Mouse (Mus musculus): ENCODE results near the gene Fam171a2. TPM values are rescaled to one million over a fixed set of nuclear protein-coding genes. Genes with fewer than 3 reads are reported as not detected.
A peak's percentile ranks its signal among the peaks of the same experiment; 100 is the strongest.

The Fam171a2 gene
- polyA plus RNA-seq, 2 experiments, result 0.17 to 1.6 TPM

- 81% methylated on average over 18 of the region's 18 CpGs for WGBS (ENCODE audit: insufficient replicate concordance)
- DNase-seq (ENCODE audit: low read depth in 3 of 3, low spot score in 3 of 3), result no peak
- H3K4me3 ChIP-seq (ENCODE audit: insufficient read depth in 1 of 2, low read depth in 2 of 2, low read length in 2 of 2), result peak overlapping the region in 1 of 2 experiments; percentile 10; a peak in 1 of 4 replicates
- peak overlapping the region; percentile 99 for H3K4me2 ChIP-seq (ENCODE audit: low read depth)
- TF ChIP-seq EP300 (IDR thresholded peaks at IDR 0.05; ENCODE audit: low read depth), result no peak
- peaks cover 35% of the 10 kb centered on the region for H3K36me3 ChIP-seq (replicated peaks; ENCODE audit: control insufficient read depth, insufficient read depth, low read depth)
- no peak overlapping the region; the same call in 1 of the 2 replicates for H3K27ac ChIP-seq
- no peak overlapping the region; the same call in 1 of the 2 replicates for H3K9ac ChIP-seq (replicated peaks)
- peaks cover 18% of the 10 kb centered on the region in 2 experiments for H3K4me1 ChIP-seq (replicated peaks; ENCODE audit: control insufficient read depth in 2 of 2, insufficient read depth in 2 of 2, low read length in 1 of 2)
- no peaks in the 10 kb centered on the region for H3K9me3 ChIP-seq (ENCODE audit: control insufficient read depth, low read length)
- no peak for ATAC-seq (ENCODE audit: insufficient read depth)
- peaks cover 18% of the 10 kb centered on the region for H3K27me3 ChIP-seq (ENCODE audit: control insufficient read depth, insufficient read depth, low read length)
These were observed 43.1 kb downstream of the Fam171a2 start for GRCm38 (mm10) chr11:102404161-102405010.

DNA sequence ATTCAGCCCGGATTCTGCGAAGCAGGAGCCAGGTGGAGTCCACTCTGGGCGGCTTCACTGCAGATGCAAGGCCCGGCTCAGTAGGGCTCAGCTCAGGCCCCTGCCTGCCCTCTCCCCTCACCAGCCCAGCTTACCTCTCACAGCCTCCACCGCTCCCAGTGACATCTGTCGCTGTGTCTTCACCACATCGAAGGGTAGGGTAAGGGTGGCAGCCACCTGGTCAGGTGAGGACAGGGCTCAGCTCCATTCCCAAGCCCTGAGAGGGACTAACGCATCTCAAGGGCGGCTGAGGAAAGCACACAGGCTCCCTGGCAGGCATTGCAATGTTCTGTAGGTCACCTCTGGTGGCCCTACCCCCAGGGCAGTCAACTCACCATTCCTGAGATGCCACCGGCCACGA lies 43.8 kb downstream of the Fam171a2 start:
- ATAC-seq (ENCODE audit: insufficient read depth), result no peak
- Histone ChIP-seq H3K9ac (replicated peaks) (no peak overlapping the region), H3K9me3 (ENCODE audit: control insufficient read depth, low read length) (no peaks in the 10 kb centered on the region), H3K4me1 (replicated peaks; ENCODE audit: control insufficient read depth in 2 of 2, insufficient read depth in 2 of 2, low read length in 1 of 2) (peaks cover 11 to 12% of the 10 kb centered on the region in 2 experiments), H3K36me3 (replicated peaks; ENCODE audit: control insufficient read depth, insufficient read depth, low read depth) (peaks cover 35% of the 10 kb centered on the region), H3K27ac (no peak overlapping the region), H3K4me3 (ENCODE audit: insufficient read depth in 1 of 2, low read depth in 2 of 2, low read length in 2 of 2) (no peak overlapping the region), H3K4me2 (ENCODE audit: low read depth) (no peak overlapping the region), H3K27me3 (ENCODE audit: control insufficient read depth, insufficient read depth, low read length) (peaks cover 26% of the 10 kb centered on the region)
- TF ChIP-seq CTCF (IDR thresholded peaks at IDR 0.05; ENCODE audit: low read depth) (no peak), EP300 (IDR thresholded peaks at IDR 0.05; ENCODE audit: low read depth) (no peak)
- no peak for DNase-seq (ENCODE audit: low read depth in 3 of 3, low spot score in 3 of 3)
- 94% methylated on average over 11 of the region's 11 CpGs for WGBS (ENCODE audit: insufficient replicate concordance)

- DNase-seq (ENCODE audit: low read depth in 3 of 3, low spot score in 3 of 3) (no peak), ATAC-seq (ENCODE audit: insufficient read depth) (no peak)
- Histone ChIP-seq H3K4me1 (replicated peaks; ENCODE audit: control insufficient read depth in 2 of 2, insufficient read depth in 2 of 2, low read length in 1 of 2) (peaks cover 11 to 12% of the 10 kb centered on the region in 2 experiments), H3K9ac (replicated peaks) (no peak overlapping the region), H3K27ac (no peak overlapping the region), H3K36me3 (replicated peaks; ENCODE audit: control insufficient read depth, insufficient read depth, low read depth) (peaks cover 35% of the 10 kb centered on the region), H3K9me3 (ENCODE audit: control insufficient read depth, low read length) (no peaks in the 10 kb centered on the region), H3K4me2 (ENCODE audit: low read depth) (no peak overlapping the region), H3K4me3 (ENCODE audit: insufficient read depth in 1 of 2, low read depth in 2 of 2, low read length in 2 of 2) (no peak overlapping the region), H3K27me3 (ENCODE audit: control insufficient read depth, insufficient read depth, low read length) (peaks cover 42% of the 10 kb centered on the region)
- 63% methylated on average over 12 of the region's 12 CpGs for WGBS (ENCODE audit: insufficient replicate concordance)
- TF ChIP-seq EP300 (IDR thresholded peaks at IDR 0.05; ENCODE audit: low read depth), result no peak
- TF ChIP-seq CTCF (IDR thresholded peaks at IDR 0.05; ENCODE audit: low read depth), result no peak
These were observed 45.5 kb downstream of the Fam171a2 start for GRCm38 (mm10) chr11:102401898-102402500.

- no peak overlapping the region for H3K4me3 ChIP-seq (ENCODE audit: insufficient read depth in 1 of 2, low read depth in 2 of 2, low read length in 2 of 2)
- TF ChIP-seq CTCF (IDR thresholded peaks at IDR 0.05; ENCODE audit: low read depth), result no peak
- no peak for TF ChIP-seq EP300 (IDR thresholded peaks at IDR 0.05; ENCODE audit: low read depth)
- H3K4me1 ChIP-seq (replicated peaks; ENCODE audit: control insufficient read depth in 2 of 2, insufficient read depth in 2 of 2, low read length in 1 of 2), result peaks cover 5% of the 10 kb centered on the region in 2 experiments; a peak in 2 of 4 replicates
- 25% methylated on average over 12 of the region's 12 CpGs for WGBS (ENCODE audit: insufficient replicate concordance)
- no peak overlapping the region for H3K27ac ChIP-seq
- ATAC-seq (ENCODE audit: insufficient read depth) (no peak), DNase-seq (ENCODE audit: low read depth in 3 of 3, low spot score in 3 of 3) (no peak)
- no peaks in the 10 kb centered on the region for H3K9me3 ChIP-seq (ENCODE audit: control insufficient read depth, low read length)
- peaks cover 51% of the 10 kb centered on the region for H3K27me3 ChIP-seq (ENCODE audit: control insufficient read depth, insufficient read depth, low read length)
- H3K4me2 ChIP-seq (ENCODE audit: low read depth), result no peak overlapping the region
- peaks cover 33% of the 10 kb centered on the region for H3K36me3 ChIP-seq (replicated peaks; ENCODE audit: control insufficient read depth, insufficient read depth, low read depth)
- H3K9ac ChIP-seq (replicated peaks), result no peak overlapping the region
These were observed 46.9 kb downstream of the Fam171a2 start for GRCm38 (mm10) chr11:102400513-102401084.

GRCm38 (mm10) chr11:102399610-102400072 lies 47.8 kb downstream of the Fam171a2 start:
- TF ChIP-seq EP300 (IDR thresholded peaks at IDR 0.05; ENCODE audit: low read depth) (no peak), CTCF (IDR thresholded peaks at IDR 0.05; ENCODE audit: low read depth) (no peak)
- 5% methylated on average over 34 of the region's 34 CpGs for WGBS (ENCODE audit: insufficient replicate concordance)
- no peak for ATAC-seq (ENCODE audit: insufficient read depth)
- Histone ChIP-seq H3K9ac (replicated peaks) (no peak overlapping the region), H3K27ac (no peak overlapping the region), H3K9me3 (ENCODE audit: control insufficient read depth, low read length) (no peaks in the 10 kb centered on the region), H3K4me2 (ENCODE audit: low read depth) (peak overlapping the region; percentile 52), H3K27me3 (ENCODE audit: control insufficient read depth, insufficient read depth, low read length) (peaks cover 61% of the 10 kb centered on the region), H3K4me1 (replicated peaks; ENCODE audit: control insufficient read depth in 2 of 2, insufficient read depth in 2 of 2, low read length in 1 of 2) (peaks cover 0 to 2% of the 10 kb centered on the region in 2 experiments; a peak in 1 of 4 replicates), H3K4me3 (ENCODE audit: insufficient read depth in 1 of 2, low read depth in 2 of 2, low read length in 2 of 2) (peak overlapping the region in 1 of 2 experiments; percentile 32; a peak in 2 of 4 replicates), H3K36me3 (replicated peaks; ENCODE audit: control insufficient read depth, insufficient read depth, low read depth) (peaks cover 24% of the 10 kb centered on the region)
- no peak for DNase-seq (ENCODE audit: low read depth in 3 of 3, low spot score in 3 of 3)

All from liver, embryonic 14.5 days (tissue).